Mouse (Mus musculus) stomach, embryonic 16.5 days (tissue): Measurements from ENCODE around the gene Hoxc11. TPM values are rescaled to one million over a fixed set of nuclear protein-coding genes. Genes with fewer than 3 reads are reported as not detected.
A peak's percentile ranks its signal among the peaks of the same experiment; 100 is the strongest.

Source experiments
- ATAC-seq: fragments of 200-750 bp; cut with Nextera tagmentation; 2 replicates; pipeline ENCODE4 v1.8.0; 2017; ENCODE audit warnings: moderate number of reproducible peaks, moderate TSS enrichment; ENCODE audit not compliant: insufficient read depth, low FRiP score
- H3K27ac ChIP-seq: fragments of 300-500 bp; sonication (generic); 2 replicates; pipeline ENCODE4 v1.5.1; 2014; ENCODE audit warnings: low read length
- H3K27me3 ChIP-seq: fragments of 300-500 bp; sonication (generic); 2 replicates; pipeline ENCODE4 v1.6.1; 2014; ENCODE audit warnings: low read length, control low read depth, mixed read lengths; ENCODE audit not compliant: control insufficient read depth, insufficient read depth
- H3K36me3 ChIP-seq: fragments of 300-500 bp; sonication (generic); 2 replicates; pipeline ENCODE4 v1.6.1; 2014; ENCODE audit warnings: low read length; ENCODE audit not compliant: control insufficient read depth, insufficient read depth
- H3K4me1 ChIP-seq: fragments of 300-500 bp; sonication (generic); 2 replicates; pipeline ENCODE4 v1.6.1; 2014; ENCODE audit warnings: low read length, control low read depth, mixed read lengths; ENCODE audit not compliant: control insufficient read depth, insufficient read depth
- H3K4me2 ChIP-seq: fragments of 300-500 bp; sonication (generic); 2 replicates; pipeline ENCODE4 v1.6.1; 2014; ENCODE audit warnings: low read depth, low read length, mixed read lengths
- H3K4me3 ChIP-seq: fragments of 300-500 bp; sonication (generic); replicated peaks from 2 replicates; pipeline ENCODE4 v1.5.1; 2014; ENCODE audit warnings: mild to moderate bottlenecking, low read length
- H3K9ac ChIP-seq: fragments of 300-500 bp; sonication (generic); 2 replicates; pipeline ENCODE4 v1.6.1; 2014; ENCODE audit warnings: low read length
- H3K9me3 ChIP-seq: fragments of 300-500 bp; sonication (generic); replicated peaks from 2 replicates; pipeline ENCODE4 v1.6.1; 2016; ENCODE audit warnings: low read length, control low read depth; ENCODE audit not compliant: control insufficient read depth
- WGBS: fragments of 180-500 bp; shearing (Covaris S2); extraction: QIAGEN DNeasy Blood & Tissue Kit; methylation state at CpG from one replicate; pipeline ENCODE4 v1.1.7; 2014; 5-methylcytosine and 5-hydroxymethylcytosine counted together
- polyA plus RNA-seq: library from polyadenylated mRNA; unstranded; fragments of >200 nt; fragmentation: Nextera tagmentation; extraction: Ambion mirVana; gene quantifications from 2 replicates; pipeline ENCODE4 v1.2.1, GENCODE M21; 2015

Gene Hoxc11
- polyA plus RNA-seq, 1 experiment from 2014 or later = not detected

DNA sequence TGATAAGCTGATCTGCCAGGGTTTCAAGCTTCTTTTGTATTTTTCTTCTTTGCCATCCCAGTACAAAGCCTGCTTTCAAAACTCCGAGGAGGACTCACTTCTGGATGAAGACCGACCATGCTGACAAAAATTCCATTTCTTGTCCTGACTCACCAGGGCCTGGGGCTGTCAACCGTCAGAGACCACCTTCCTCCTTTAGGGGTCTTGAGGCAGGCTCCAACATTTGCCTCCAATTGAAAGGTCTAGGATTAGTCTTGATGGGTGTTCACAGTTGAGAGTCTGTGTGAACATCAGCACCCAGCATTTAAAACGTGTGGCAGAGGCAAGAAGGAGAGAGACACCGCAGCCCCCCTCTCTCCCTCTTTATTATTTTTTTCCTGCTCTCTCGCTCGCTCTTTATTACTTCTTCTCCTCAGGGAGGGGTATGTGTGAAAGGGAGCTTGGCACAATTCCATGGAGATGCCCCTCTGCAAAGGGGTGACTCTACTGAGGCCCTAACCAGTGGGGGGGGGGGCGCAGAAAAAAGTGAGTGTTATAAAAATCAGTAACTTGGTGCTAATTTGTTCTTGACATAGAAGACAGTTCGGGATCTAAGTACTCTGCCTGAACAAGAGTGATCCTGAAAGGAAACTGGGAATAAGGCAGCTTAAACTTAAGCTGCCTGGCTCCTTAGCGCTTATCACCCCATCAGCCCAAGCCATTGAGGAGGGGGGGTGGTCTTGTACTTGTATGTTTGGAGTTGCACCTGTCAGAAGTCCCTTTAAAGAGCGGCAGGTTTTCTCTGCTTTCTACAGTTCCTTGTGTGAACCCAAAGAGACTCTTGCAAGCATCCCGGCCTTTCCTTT, 34.7 kb upstream of the Hoxc11 start:
- H3K27me3 ChIP-seq = peaks cover 94% of the 10 kb centered on the region
- H3K9me3 ChIP-seq = no peaks in the 10 kb centered on the region
- H3K9ac ChIP-seq = no peak overlapping the region
- peaks cover 3% of the 10 kb centered on the region; the same call in 1 of the 2 replicates for H3K4me1 ChIP-seq
- 6% methylated on average over 12 of the region's 12 CpGs for WGBS
- no peaks in the 10 kb centered on the region for H3K36me3 ChIP-seq
- no peak overlapping the region for H3K4me3 ChIP-seq
- no peak for ATAC-seq
- no peak overlapping the region for H3K4me2 ChIP-seq
- H3K27ac ChIP-seq = no peak overlapping the region

GRCm38 (mm10) chr15:102920619-102921018, 33.6 kb upstream of the Hoxc11 start:
- under 1% methylated on average over 20 of the region's 20 CpGs for WGBS
- H3K27me3 ChIP-seq = peaks cover 96% of the 10 kb centered on the region
- H3K4me3 ChIP-seq = peak overlapping the region; percentile 12; the same call in 1 of the 2 replicates
- H3K4me1 ChIP-seq = peaks cover 3% of the 10 kb centered on the region; the same call in 1 of the 2 replicates
- peak overlapping the region; percentile 35 for H3K4me2 ChIP-seq
- peak; percentile 50; the same call in 1 of the 2 replicates for ATAC-seq
- no peak overlapping the region for H3K9ac ChIP-seq
- H3K27ac ChIP-seq = no peak overlapping the region
- H3K9me3 ChIP-seq = no peaks in the 10 kb centered on the region
- H3K36me3 ChIP-seq = no peaks in the 10 kb centered on the region

- no peak within 1 kb of the TSS for H3K9ac ChIP-seq
- 0 out of 2 replicates have a peak, but pooled peaks have one; percentile 7 for ATAC-seq
- under 1% methylated on average over 87 of the region's 88 CpGs for WGBS
- peak within 1 kb of the TSS; percentile 12 for H3K4me3 ChIP-seq
- H3K27ac ChIP-seq = no peak within 1 kb of the TSS
- peaks cover 96% of the 10 kb centered on the region for H3K27me3 ChIP-seq
- H3K4me1 ChIP-seq = peaks cover 3% of the 10 kb centered on the region; the same call in 1 of the 2 replicates
- peak within 1 kb of the TSS; percentile 35 for H3K4me2 ChIP-seq
- H3K36me3 ChIP-seq = no peaks in the 10 kb centered on the region
- no peaks in the 10 kb centered on the region for H3K9me3 ChIP-seq
Observed at GRCm38 (mm10) chr15:102921053-102922011, 32.9 kb upstream of the Hoxc11 start, which contains the start of gene Hoxc13. Gene Hoxc13, plus strand, starts transcription at chr15:102921103.

GRCm38 (mm10) chr15:102922012-102922362, 32.2 kb upstream of the Hoxc11 start:
- WGBS = under 1% methylated on average over 24 of the region's 24 CpGs
- H3K4me1 ChIP-seq = peaks cover 3% of the 10 kb centered on the region; the same call in 1 of the 2 replicates
- H3K27ac ChIP-seq = no peak overlapping the region
- ATAC-seq = no peak
- no peak overlapping the region for H3K4me3 ChIP-seq
- peaks cover 94% of the 10 kb centered on the region for H3K27me3 ChIP-seq
- H3K9ac ChIP-seq = no peak overlapping the region
- H3K4me2 ChIP-seq = no peak overlapping the region
- H3K9me3 ChIP-seq = no peaks in the 10 kb centered on the region
- no peaks in the 10 kb centered on the region for H3K36me3 ChIP-seq

DNA sequence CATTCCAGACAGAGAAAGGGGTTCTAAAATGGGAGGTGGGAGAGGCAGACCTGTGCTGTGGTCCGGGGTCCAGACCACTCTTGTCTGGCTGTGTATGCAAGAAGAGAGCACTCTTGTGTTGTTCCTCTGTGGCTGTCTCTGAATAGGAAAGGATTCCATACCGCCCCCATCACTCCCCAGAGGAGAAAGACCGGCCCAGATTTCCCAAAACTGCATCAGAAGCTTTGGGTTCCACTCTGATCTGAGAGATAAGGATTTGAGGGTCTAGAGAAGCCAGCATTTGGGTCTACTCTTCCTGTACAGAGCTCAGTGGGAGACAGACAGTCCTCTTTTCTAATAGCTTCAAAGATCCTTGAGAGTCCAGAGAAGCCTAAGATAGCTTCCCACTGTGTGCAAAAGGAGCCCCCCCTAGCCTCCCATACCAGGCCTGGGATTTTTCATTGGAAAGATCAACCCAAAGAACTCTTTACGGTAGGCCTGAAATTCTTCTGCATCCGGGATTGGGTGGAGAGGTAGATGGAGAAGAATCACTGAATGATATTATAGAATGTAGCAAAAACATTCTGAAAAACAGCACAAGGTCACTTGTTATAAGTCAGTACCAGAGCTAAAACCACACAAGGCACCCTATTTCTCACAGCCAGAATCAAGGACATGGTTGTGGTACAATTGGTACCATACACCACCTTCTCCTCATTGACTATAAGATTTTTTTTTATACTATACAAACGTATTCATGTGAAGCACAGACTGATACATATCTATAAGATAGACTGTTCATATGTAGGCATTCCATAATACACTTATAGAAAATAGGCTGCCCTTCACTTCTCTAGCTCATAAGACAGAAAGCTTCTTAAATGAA, 31.4 kb upstream of the Hoxc11 start:
- no peak overlapping the region for H3K4me2 ChIP-seq
- WGBS = 14% methylated on average over 6 of the region's 6 CpGs
- peaks cover 94% of the 10 kb centered on the region for H3K27me3 ChIP-seq
- H3K4me3 ChIP-seq = no peak overlapping the region
- ATAC-seq = no peak
- H3K4me1 ChIP-seq = peaks cover 3% of the 10 kb centered on the region; the same call in 1 of the 2 replicates
- no peaks in the 10 kb centered on the region for H3K36me3 ChIP-seq
- H3K9me3 ChIP-seq = no peaks in the 10 kb centered on the region
- H3K9ac ChIP-seq = no peak overlapping the region
- no peak overlapping the region for H3K27ac ChIP-seq

DNA sequence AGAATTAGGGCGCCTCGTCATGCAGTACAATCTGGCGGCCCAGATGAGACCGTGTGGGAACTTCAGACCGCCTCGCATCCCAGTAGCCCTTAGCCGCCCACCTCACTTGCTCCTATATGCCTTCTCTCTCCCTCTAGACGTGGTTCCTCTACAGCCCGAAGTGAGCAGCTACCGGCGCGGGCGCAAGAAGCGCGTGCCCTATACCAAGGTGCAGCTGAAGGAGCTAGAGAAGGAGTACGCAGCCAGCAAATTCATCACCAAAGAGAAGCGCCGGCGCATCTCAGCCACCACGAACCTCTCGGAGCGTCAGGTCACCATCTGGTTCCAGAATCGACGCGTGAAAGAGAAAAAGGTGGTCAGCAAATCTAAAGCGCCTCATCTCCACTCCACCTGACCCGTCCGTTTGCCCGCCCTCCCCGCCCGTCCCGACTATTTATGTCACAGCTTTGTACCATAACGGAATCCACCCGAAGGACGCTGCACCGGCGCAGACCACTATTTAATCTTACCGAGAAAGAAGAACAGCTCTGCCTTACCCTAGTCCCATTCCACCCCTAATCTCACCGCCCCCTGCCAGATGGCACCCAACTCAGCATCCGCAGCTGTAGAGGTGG, 27.1 kb upstream of the Hoxc11 start:
- Histone ChIP-seq H3K27ac (no peak overlapping the region), H3K36me3 (no peaks in the 10 kb centered on the region), H3K9me3 (no peaks in the 10 kb centered on the region), H3K9ac (no peak overlapping the region), H3K4me2 (no peak overlapping the region), H3K4me1 (no peaks in the 10 kb centered on the region), H3K27me3 (peaks cover 94% of the 10 kb centered on the region), H3K4me3 (no peak overlapping the region)
- no peak for ATAC-seq
- WGBS = 2% methylated on average over 40 of the region's 40 CpGs

- H3K27me3 ChIP-seq = peaks cover 99% of the 10 kb centered on the region
- 2% methylated on average over 23 of the region's 23 CpGs for WGBS
- H3K4me3 ChIP-seq = no peak overlapping the region
- H3K27ac ChIP-seq = no peak overlapping the region
- no peaks in the 10 kb centered on the region for H3K9me3 ChIP-seq
- no peak for ATAC-seq
- H3K9ac ChIP-seq = no peak overlapping the region
- no peaks in the 10 kb centered on the region for H3K4me1 ChIP-seq
- H3K36me3 ChIP-seq = no peaks in the 10 kb centered on the region
- no peak overlapping the region for H3K4me2 ChIP-seq
Observed at GRCm38 (mm10) chr15:102931706-102932358, 22.4 kb upstream of the Hoxc11 start.

DNA sequence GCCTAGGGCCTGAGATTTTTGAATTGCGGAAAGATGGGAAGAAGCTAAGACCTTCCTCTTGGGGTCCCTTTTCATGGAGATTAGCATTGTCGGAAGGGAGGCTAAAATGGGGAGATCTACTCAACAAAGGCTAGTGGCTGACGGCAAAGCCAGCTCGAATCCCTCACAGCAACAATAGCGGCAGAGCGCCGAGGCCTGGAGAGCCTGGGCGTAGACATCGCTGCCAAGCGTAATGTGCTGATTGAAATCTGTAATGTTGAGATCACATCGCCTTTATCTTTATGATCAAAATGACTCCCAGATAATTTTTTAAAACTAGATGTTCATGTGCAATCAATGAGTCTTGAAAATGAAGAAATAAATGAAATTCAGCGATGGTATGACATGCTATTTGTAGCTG, 19.8 kb upstream of the Hoxc11 start:
- Histone ChIP-seq H3K36me3 (no peaks in the 10 kb centered on the region), H3K4me2 (no peak overlapping the region), H3K4me1 (no peaks in the 10 kb centered on the region), H3K4me3 (no peak overlapping the region), H3K9me3 (no peaks in the 10 kb centered on the region), H3K27me3 (peaks cover 98% of the 10 kb centered on the region), H3K9ac (no peak overlapping the region), H3K27ac (no peak overlapping the region)
- WGBS = 3% methylated on average over 12 of the region's 12 CpGs
- ATAC-seq = no peak
